Mouse (Mus musculus): ENCODE results near the gene Trim59. TPM values are rescaled to one million over a fixed set of nuclear protein-coding genes. Genes with fewer than 3 reads are reported as not detected.
"Not testable (repeated sequence)": the region's sequence is repeated elsewhere in the genome, so short reads cannot be mapped to it uniquely, and the experiment has no call there.

The Trim59 gene
- 10 to 100 TPM; 16.0 to 16.7 TPM for total RNA-seq (2021)

- peak; percentile 91 to 94 for DNase-seq
- intact Hi-C loops (cut with DNase I), result loop anchor here (2.0 kb wide), 1 partner anchor 38 kb away; no protein-coding TSS in a partner anchor
Measured at GRCm38 (mm10) chr3:69044645-69045399, at the start of gene Trim59. Gene Trim59, minus strand, starts transcription at chr3:69044755.

GRCm38 (mm10) chr3:69064005-69064404 is 19.4 kb upstream of the Trim59 start:
- intact Hi-C loops (cut with DNase I), result loop anchor here (10.0 kb wide), 1 partner anchor 349 kb away; no protein-coding TSS in a partner anchor
- no peak for DNase-seq

GRCm38 (mm10) chr3:69062764-69063163 is 18.2 kb upstream of the Trim59 start:
- intact Hi-C loops (cut with DNase I), result loop anchor here (2.0 to 10.0 kb wide), 2 partner anchors 16 to 348 kb away; no protein-coding TSS in a partner anchor
- DNase-seq, result no peak

GRCm38 (mm10) chr3:69060672-69061071 is 16.1 kb upstream of the Trim59 start:
- intact Hi-C loops (cut with DNase I), result loop anchor here (10.0 kb wide), 1 partner anchor 346 kb away; no protein-coding TSS in a partner anchor
- DNase-seq, result no peak

GRCm38 (mm10) chr3:69055871-69056270 is 11.3 kb upstream of the Trim59 start:
- intact Hi-C loops (cut with DNase I), result no loop called here
- no peak for DNase-seq

- intact Hi-C loops (cut with DNase I), result no loop called here
- no peak for DNase-seq
Measured at GRCm38 (mm10) chr3:69054760-69055432, 10.3 kb upstream of the Trim59 start.

- DNase-seq, result no peak
- intact Hi-C loops (cut with DNase I), result no loop called here
Measured at GRCm38 (mm10) chr3:69051894-69052293, 7.3 kb upstream of the Trim59 start.

- intact Hi-C loops (cut with DNase I), result no loop called here
- DNase-seq, result no peak
Measured at GRCm38 (mm10) chr3:69049011-69049410, 4.5 kb upstream of the Trim59 start.

GRCm38 (mm10) chr3:69047684-69048083 is 3.1 kb upstream of the Trim59 start:
- intact Hi-C loops (cut with DNase I), result loop anchor here (2.0 kb wide), 1 partner anchor 15 kb away; no protein-coding TSS in a partner anchor
- DNase-seq, result no peak

GRCm38 (mm10) chr3:69046509-69046908 is 2.0 kb upstream of the Trim59 start:
- intact Hi-C loops (cut with DNase I), result loop anchor here (2.0 kb wide), 1 partner anchor 16 kb away; no protein-coding TSS in a partner anchor
- no peak for DNase-seq

- intact Hi-C loops (cut with DNase I), result loop anchor here (2.0 kb wide), 2 partner anchors 17 to 39 kb away; no protein-coding TSS in a partner anchor
- DNase-seq, result peak in 1 of 2 experiments; percentile 18
Measured at GRCm38 (mm10) chr3:69045750-69046149, 1.2 kb upstream of the Trim59 start.

- DNase-seq, result no peak
- intact Hi-C loops (cut with DNase I), result loop anchor here (2.0 kb wide), 1 partner anchor 39 kb away; no protein-coding TSS in a partner anchor
Measured at GRCm38 (mm10) chr3:69045400-69045703, 797 bp upstream of the Trim59 start.

- intact Hi-C loops (cut with DNase I), result loop anchor here (2.0 kb wide), 1 partner anchor 37 kb away; no protein-coding TSS in a partner anchor
- no peak for DNase-seq
Measured at GRCm38 (mm10) chr3:69044167-69044591, 376 bp downstream of the Trim59 start.

- DNase-seq, result no peak
- intact Hi-C loops (cut with DNase I), result no loop called here
Measured at GRCm38 (mm10) chr3:69041298-69041697, 3.3 kb downstream of the Trim59 start.

- intact Hi-C loops (cut with DNase I), result no loop called here
- DNase-seq, result no peak
Measured at GRCm38 (mm10) chr3:69040105-69040504, 4.5 kb downstream of the Trim59 start.

GRCm38 (mm10) chr3:69026133-69026783 is 18.3 kb downstream of the Trim59 start:
- intact Hi-C loops (cut with DNase I), result no loop called here

GRCm38 (mm10) chr3:69020764-69021163 is 23.8 kb downstream of the Trim59 start:
- intact Hi-C loops (cut with DNase I), result no loop called here
- DNase-seq, result no peak

More at GRCm38 (mm10) chr3:69026133-69026783, 18.3 kb downstream of the Trim59 start:
- no peak for DNase-seq

GRCm38 (mm10) chr3:69020285-69020684 is 24.3 kb downstream of the Trim59 start:
- intact Hi-C loops (cut with DNase I), result no loop called here
- no peak for DNase-seq

- intact Hi-C loops (cut with DNase I); DNase-seq: not testable (repeated sequence)
Measured at GRCm38 (mm10) chr3:69018635-69019034, 25.9 kb downstream of the Trim59 start.

GRCm38 (mm10) chr3:69017181-69017580 is 27.4 kb downstream of the Trim59 start:
- no peak for DNase-seq

GRCm38 (mm10) chr3:69008873-69009272 is 35.7 kb downstream of the Trim59 start:
- no peak for DNase-seq
- intact Hi-C loops (cut with DNase I), result loop anchor here (5.0 to 10.0 kb wide), 2 partner anchors 113 to 514 kb away; no protein-coding TSS in a partner anchor

More at GRCm38 (mm10) chr3:69017181-69017580, 27.4 kb downstream of the Trim59 start:
- intact Hi-C loops (cut with DNase I), result no loop called here
